Mouse (Mus musculus): Measurements from ENCODE around the gene Gmpr2.

Gene Gmpr2

GRCm38 (mm10) chr14:55681160-55682117 is 9.7 kb downstream of the Gmpr2 start, which contains the start of gene Tinf2:
Gene Tinf2 (minus strand): TSS chr14:55681820.
- peak; percentile 93 to 94 for DNase-seq

GRCm38 (mm10) chr14:55682118-55682493 is 10.4 kb downstream of the Gmpr2 start:
- no peak for DNase-seq

DNA sequence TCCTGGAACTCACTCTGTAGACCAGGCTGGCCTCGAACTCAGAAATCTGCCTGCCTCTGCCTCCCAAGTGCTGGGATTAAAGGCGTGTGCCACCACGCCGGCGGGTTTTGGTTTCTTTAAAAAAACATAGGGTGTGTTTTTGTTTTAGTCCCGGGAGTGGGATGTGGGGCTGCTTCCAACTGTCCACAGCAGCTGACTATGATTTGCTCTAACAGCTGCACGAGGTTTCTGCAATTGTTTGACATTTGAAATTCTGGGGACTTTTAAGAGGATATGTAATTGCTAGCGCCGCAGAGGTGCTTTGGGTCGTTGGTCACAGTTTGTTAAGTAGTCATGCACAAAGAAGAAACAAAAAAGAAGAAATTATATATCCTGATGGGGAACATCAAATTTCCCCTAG is 17.7 kb downstream of the Gmpr2 start:
- DNase-seq, result no peak

- DNase-seq, result no peak
These were observed 25.5 kb downstream of the Gmpr2 start for GRCm38 (mm10) chr14:55697226-55697625.

DNA sequence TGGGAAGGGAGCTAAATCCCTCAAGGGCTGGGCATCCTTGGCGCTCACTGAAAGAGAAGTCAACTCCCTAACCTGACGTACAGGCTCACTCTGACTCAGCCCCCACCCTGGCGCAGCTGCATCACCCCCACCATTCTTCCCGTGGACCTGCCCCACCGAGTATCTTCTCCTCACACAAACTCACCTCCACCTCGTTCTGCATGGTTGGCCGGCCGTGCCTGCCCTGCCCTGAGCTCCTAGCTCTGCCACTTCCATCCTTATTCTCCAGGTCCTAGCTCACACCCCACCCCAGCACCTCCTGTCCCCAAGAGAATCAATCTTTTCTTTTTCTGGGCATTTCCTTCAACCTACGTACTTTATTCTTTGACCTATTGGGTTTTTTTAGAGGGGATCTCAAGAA is 29.4 kb downstream of the Gmpr2 start:
- no peak for DNase-seq

DNA sequence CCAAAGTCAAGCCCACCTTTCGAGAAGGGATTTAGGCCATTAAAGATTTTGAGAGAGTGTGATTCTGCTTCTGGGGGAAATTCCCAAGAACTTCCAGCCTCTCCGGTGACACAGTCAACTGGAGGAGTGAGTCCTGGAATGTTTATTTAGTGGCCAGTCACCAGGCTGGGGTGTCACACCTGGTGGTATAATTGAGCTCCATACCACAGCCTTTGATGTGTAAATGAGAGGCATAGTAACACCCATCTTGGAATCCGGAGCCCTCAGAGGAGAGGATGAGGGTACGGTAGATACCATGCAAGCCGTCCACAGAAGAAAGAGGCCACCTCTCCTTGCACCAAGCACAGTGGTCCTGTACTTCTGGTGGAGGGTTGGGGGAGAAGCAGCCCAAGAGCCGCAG is 31.0 kb downstream of the Gmpr2 start:
- no peak for DNase-seq

DNA sequence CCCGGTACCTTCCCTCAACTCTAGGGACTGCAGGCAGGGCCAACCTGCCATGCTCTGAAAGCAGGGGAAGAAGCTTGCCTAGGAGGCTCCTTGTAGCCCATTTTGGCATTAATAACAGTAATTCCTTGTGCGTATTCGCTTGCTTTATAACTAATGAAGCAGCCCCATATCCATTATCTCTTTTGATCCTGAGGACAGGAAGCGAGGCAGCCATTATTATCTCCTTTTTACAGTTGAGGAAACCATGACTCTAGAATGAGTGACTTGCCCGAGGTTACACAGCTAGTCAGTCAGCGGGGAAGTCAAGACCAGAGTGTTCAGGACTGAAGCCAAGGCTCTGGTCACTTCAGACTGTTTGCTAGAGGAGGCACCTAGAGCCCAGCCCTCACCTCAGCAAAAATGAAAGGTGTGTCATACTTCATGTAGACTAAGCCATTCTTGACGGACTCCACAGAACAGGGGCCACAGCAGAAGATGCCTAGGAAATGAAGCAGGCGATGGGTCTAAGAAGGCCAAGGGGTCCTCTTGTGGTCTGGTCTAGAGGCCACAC is 34.4 kb downstream of the Gmpr2 start:
- peak; percentile 43 to 58 for DNase-seq

DNA sequence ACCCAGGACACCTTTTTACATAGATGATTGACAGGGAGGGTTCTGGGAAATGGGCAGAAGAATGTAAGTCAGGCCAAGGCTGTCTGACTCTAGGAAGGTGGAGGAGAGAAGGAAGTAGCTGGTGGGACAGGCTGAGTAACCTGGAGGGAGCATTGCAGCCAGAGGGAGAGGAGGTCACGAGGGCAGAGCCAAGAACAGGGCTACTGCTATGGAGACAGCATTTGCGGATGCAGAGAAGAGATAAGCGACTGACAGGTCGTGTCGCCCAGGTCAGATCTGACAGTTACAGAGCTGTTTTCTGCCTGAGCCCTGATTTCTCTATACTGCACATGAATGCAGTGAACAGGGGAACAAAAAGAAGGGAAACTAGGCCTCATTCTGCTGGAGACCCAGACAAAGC is 35.7 kb downstream of the Gmpr2 start:
- no peak for DNase-seq

DNA sequence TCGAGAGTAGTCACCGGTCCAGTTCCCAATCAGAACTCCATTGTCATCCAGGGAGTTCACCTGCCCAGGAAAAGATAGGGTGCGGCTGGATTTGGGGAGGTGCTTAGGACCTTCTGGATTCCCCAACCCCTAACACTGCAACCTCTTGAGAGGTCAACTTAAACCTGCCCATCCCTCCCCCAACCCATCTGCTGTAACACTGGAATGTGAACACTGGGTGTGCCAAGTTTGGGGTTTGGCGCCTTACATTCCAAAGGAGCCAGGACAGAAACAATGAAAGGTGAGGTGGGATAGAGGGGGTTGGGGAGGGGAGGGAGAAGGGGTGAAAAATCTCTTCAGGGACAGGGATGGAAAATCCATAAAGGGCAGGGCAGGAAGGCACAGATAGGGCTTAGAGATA is 37.8 kb downstream of the Gmpr2 start:
- DNase-seq, result no peak

DNA sequence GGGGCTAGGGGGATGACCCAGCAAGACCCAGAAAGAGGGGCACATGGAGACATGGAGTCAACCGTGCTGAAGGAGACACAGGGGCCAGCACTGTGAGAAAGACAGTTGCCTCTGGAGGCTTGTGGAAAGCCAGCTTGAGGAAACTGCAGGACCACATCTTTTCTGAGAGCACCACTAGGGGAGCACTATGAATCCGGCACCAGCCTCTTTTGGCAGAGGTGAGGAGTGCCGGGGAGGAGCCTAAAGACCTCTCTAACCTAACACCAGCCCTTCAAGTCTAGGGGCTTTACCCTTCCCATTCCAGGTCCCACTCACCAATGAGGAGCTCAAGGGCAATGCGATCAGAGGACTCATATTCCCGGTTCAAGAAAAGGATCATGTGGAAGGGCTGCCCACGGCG is 40.0 kb downstream of the Gmpr2 start:
- DNase-seq, result no peak

GRCm38 (mm10) chr14:55713007-55713728 is 41.4 kb downstream of the Gmpr2 start:
- DNase-seq, result peak; percentile 82 to 88

DNA sequence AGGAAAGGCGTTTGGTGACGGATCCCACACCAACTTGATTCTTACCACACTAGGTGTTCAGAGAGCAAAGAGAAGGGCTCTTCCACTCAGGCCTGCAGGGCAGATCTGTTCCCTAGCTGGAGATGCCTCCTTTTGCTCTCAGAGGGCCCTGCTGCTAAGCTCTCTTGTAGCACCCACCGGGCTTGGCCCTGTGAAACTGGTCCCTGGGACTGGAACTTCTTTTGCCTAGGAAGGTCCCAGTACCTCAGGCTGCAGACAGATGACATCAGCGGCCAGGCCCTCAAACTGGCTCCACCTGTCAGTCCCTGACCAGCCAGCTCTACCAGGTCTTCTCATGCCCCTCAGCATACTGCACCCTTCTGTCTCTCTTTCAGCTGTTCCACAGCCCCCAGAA is 42.0 kb downstream of the Gmpr2 start, which contains the start of gene Tgm1:
Gene Tgm1, minus strand, starts transcription at position 198 of the 394 bp plus-strand sequence.
- DNase-seq, result peak in 1 of 2 experiments; percentile 33

- DNase-seq, result peak; percentile 68 to 80
These were observed 43.2 kb downstream of the Gmpr2 start for GRCm38 (mm10) chr14:55714893-55715292.

DNA sequence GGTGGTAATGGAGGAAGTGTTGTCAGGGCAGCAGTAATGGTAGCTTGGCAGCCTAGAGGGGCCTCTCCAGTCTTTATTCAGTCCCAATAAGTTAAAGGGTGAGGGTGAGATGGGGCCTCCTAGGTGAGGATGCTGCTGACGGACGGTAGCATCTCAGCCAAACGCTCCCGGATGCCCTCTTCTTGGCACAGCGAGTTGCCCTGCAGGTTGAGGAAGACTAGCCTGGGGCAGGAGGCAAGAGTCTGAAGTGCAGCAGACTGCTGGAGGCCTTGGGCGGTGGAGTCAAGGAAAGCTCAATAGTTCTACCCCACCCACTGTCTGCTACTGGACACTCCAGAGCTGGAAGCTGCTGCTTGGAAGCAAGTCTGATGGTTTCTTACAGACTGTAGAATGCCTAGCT is 44.5 kb downstream of the Gmpr2 start:
- DNase-seq, result no peak

- no peak for DNase-seq
These were observed 45.1 kb downstream of the Gmpr2 start for GRCm38 (mm10) chr14:55716884-55717283.

DNA sequence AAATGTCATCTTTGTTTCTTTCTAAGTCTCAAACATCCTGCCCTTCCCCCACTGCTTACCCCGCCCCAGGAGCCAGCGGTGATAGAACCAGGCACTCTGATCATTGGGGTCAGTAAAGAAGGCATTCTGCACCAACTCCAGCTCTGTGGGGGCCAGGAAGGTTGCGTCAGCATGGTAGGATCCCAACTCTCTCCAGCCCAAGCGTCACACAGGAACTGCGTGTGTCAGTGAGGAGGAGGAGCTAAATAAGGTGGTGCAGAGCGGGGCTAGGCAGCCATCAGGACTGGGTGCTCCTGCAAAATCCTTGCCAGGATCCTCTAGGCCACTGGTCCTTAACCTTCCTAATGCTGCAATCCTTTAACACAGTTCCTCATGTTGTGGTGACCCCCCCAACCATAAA is 48.0 kb downstream of the Gmpr2 start:
- no peak for DNase-seq

DNA sequence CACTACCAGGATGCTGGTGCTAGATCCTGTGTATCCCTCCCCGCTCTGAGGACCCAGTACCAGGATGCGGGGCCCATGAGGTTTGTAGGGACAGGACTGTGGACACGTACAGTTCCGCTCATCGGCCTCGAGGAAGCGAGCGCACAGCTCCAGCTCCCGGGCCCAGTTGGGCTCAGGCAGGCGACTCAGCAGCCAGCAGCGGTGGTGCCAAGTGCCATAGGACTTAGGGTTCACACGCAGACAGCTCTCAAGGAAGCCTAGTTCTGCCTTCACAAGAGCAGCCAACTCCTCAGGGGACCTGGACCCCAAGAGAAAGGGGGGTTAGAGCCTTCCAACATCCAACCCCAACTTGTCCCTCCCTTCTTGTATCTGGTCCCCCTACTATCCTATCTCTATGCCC is 48.9 kb downstream of the Gmpr2 start:
- DNase-seq, result no peak

DNA sequence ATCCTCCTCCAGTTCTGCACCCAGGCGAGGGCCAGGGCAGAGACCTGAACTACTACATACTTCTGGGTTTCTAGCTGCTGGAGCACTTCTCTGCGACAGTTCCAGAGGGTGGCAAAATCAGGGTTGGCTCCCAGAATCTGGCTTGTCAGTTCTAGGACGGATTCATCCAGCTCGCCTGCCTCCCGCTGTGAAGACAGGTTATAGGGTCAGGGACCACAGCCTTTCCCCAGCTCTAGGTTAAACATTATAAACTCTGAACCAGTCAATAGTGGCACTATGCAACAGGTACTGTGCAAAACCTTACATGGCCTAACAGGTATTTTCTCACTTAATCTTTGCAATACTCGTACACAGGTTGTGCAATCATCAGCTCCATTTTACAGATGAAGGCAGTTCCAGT is 49.3 kb downstream of the Gmpr2 start:
- DNase-seq, result no peak

DNA sequence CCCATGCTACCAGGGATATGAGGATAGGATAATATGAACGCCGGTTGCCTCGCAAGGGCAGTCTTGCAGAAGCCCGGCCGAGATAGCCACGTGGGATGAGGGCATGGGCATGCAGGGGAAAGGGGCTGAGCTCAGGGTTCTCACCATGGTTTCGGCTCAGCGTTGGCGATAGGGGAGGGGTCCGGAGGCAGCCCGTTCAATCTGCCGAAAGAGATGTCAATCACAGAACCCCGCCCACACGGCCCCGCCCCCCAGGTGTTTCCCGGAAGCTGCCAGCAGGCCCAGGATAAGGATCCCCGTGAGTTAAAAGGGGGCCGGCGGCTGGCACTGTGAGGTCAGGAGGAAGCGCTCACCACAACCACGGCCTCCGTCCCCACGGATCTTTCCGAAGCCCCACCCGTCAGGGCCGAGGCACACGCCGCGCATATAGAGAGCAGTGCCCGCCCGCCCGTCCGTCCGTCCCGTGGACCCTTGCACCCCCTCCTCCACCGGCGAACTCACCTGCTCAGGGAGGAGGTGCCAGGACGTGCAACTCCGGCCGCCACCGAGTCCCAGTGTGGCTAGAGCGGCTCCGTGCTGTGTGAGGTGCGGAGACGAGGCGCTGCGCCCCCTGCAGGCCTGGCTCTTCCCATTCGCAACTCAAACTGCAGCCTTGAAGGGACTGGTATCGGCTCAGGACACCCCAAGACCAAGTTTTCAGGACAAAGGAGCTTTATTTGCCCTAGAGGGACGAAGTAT is 50.1 kb downstream of the Gmpr2 start, which contains the start of gene Rabggta:
Gene Rabggta, minus strand, starts transcription at position 564 of the 738 bp plus-strand sequence.
- peak; percentile 91 to 94 for DNase-seq

DNA sequence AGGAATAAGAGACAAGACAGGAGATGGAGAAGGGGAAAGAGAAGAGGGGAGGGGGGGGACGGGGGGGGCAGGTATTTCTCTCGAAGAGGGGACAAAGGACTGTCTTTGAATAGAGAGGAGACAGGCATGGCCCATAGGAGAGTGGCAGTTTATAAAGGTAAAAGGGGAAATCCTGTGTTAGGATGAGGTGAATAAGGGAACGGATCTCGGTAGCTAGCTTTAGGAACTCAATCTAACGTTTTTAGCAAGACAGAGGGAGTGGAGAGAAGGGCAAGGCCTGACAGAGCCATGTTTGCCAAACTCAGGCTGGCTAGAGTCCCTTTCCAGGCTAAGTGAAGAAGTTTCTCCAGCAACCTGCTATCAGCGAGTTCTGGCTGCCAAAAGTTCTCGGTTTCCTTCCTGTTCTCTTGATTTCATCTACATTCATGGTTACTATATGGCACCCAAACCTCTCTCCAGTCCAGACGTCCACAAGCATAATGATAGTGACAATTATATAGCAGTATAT is 50.8 kb downstream of the Gmpr2 start:
- DNase-seq, result no peak

- no peak for DNase-seq
These were observed 51.7 kb downstream of the Gmpr2 start for GRCm38 (mm10) chr14:55723433-55723832.

DNA sequence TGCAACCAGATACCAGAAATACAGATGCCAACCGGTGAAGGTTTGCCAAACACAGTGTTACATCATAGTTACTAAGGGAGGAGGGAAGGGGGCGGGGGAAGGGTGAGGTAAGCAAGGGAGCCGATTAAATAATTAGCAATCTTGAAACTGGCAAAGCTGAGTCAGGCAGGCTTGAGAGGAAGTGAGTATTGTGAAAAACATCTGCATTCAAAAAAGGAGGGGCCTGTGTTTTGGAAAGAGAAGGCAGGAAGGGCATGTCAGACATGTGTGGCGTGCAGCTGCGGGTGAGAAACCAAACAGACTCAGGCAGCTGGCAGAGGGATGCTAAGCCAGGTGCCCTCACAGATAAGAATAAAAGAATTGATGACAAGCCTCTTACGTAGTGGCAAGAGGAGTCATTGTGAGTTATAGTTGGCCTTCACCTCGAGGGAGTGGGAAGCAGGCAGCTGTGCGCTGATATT is 52.7 kb downstream of the Gmpr2 start:
- DNase-seq, result peak; percentile 66 to 82

All from lung, adult 18-20 months (tissue).